Mouse (Mus musculus) thymus, adult 18-20 months (tissue): ENCODE results near the gene Cntnap1.

Experiments used
- DNase-seq, 2 experiments: peaks; one replicate each; pipeline ENCODE4 v3.0.0; 2022; ENCODE audit warnings: mixed read lengths in 2 of 2

The Cntnap1 gene

GRCm38 (mm10) chr11:101171721-101172433 lies 1.6 kb downstream of the Cntnap1 start:
- DNase-seq: no peak

- DNase-seq: no peak
Measured at GRCm38 (mm10) chr11:101172434-101172815, 2.1 kb downstream of the Cntnap1 start.

DNA sequence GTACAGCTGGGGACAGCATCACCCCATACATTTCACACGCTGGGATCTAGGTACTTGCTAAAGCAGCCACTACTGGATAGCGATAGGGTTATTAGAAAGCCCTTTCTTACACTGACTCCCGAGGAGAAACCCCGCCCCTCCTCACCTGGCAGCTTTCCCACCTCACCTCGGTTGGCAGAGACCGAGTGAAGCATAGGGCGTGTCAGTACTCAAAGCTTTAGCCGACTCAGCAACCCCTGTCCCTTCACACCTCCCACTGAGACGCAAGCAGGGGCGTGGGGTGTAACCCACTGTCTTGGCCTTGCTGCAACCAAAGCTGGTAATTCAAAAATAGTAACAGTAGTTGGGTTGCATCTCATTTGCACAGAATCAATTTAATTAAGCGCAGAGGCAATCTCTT lies 2.8 kb downstream of the Cntnap1 start:
- no peak for DNase-seq

DNA sequence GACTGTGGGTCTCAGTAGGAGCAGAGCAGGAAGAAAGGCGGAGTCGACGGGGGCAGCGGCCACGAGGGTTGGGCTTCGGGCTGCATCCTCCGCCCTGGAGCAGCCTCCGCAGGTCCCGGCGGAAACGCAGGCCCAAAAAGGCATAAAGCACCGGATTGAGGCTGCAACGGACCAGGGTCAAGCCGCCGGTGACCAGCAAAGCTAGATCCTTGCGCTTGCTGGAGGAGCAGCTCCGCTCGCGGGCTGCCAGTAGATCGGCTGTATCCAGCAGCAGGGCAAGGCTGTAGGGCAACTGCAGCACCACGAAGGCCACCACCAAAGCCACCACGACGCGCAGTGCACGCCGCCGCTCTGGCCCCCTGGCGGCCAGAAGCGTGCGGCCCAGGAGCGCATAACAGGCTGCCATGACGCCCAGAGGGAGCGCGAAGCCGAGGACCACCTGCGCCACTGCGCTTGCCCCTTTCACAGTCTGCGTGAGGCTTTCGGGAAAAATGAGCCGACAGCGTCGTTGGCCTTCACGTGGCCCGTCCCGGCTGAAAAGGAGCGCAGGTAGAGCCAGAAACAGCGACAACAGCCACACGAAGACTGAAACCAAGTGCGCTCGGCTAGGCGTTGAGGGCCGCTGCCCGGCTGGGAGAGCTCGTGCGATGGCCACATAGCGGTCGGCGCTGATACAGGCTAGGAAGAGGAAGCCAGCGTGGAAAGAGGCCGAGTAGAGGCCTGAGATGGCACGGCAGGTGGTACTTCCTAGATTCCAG lies 3.5 kb downstream of the Cntnap1 start:
- peak; percentile 59 to 60 for DNase-seq

GRCm38 (mm10) chr11:101174389-101174745 lies 4.0 kb downstream of the Cntnap1 start:
- no peak for DNase-seq

DNA sequence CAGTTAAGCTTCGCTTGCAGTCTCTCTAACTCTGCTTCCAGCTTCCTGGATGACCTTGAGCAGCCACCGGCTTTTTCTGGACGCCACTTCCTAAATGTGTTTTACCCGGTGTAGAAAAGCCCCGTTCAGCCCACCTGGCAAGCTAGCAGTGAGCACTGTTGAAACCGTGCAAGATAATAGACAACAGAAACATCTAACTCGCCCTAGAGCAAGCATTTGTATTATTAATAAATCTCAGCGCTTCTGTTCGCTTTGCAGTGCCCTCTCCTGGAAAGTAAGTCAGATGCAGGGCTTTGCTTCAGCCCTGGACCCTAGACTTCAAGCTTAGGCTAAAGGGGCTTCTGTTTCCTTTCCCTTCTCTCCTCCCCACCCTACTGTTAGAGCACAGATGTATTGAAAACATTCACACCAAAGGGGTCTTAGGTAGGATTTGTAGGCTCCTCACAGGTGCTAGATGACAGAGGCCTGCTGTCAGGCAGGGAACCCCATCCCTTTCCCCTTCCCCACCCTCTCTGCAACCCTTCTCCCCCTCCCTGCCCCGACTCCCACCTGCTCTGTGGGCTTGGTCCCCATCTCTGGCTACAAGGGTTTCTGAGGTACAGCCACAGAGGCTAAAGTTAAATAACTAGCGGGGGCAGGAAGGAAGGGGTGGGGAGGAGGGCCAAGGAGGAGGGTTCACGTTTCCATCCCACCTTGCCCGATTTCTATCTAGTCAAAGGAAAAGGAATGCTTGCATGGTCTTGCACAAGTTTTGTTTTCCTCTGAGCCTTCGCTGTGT lies 4.7 kb downstream of the Cntnap1 start, which contains the start of gene Ccr10:
Gene Ccr10 (minus strand): TSS at position 593 of the 778 bp plus-strand sequence.
- no peak for DNase-seq

DNA sequence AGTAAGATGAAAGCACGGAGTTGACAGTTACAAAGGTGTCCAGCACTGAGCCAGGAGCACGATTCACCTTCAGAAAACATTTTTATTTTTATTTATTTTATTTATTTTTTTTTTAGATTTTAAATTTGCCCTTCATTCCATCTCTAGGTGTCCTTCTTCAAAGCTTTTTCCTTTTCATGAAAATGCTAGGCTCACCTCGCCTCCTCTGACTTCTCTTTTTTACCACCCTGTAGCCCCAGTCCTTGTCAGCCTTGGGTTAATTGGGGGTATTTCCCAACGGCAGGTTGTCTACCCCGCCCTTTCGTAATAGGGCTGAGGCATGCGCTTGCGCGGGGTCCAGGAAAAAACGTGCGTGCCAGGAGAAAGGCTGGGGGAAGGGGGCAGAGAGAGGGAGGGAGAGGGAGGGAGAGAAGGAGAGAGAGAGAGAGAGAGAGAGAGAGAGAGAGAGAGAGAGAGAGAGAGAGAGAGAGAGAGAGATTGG lies 5.4 kb downstream of the Cntnap1 start:
- no peak for DNase-seq

DNA sequence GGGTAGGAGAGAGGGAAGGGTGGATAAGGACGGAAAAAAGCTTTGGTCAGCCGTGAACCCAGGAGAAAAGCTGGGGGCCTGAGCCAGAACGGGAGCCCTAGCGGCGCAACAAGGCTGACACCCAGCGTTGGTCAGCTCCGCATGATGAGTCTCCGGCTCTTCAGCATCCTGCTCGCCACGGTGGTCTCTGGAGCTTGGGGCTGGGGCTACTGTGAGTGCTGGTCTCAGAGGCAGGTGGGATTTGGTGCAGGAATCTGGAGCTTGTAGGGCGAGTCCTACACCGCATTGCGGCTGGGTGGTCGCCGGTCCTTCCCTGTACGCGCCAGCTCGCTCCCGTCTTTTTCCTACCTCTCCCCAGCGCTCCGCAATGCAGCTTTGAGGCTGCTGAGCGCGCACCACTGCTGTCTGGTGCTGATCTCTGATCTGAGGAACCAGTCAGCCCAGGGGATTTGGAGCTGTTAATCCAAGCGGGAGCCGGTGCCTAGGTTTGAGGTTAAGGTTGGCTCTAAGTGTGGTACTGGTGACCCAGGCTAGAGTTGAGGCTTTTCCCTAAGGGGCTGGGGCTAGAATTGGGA lies 5.9 kb downstream of the Cntnap1 start:
- DNase-seq: no peak

DNA sequence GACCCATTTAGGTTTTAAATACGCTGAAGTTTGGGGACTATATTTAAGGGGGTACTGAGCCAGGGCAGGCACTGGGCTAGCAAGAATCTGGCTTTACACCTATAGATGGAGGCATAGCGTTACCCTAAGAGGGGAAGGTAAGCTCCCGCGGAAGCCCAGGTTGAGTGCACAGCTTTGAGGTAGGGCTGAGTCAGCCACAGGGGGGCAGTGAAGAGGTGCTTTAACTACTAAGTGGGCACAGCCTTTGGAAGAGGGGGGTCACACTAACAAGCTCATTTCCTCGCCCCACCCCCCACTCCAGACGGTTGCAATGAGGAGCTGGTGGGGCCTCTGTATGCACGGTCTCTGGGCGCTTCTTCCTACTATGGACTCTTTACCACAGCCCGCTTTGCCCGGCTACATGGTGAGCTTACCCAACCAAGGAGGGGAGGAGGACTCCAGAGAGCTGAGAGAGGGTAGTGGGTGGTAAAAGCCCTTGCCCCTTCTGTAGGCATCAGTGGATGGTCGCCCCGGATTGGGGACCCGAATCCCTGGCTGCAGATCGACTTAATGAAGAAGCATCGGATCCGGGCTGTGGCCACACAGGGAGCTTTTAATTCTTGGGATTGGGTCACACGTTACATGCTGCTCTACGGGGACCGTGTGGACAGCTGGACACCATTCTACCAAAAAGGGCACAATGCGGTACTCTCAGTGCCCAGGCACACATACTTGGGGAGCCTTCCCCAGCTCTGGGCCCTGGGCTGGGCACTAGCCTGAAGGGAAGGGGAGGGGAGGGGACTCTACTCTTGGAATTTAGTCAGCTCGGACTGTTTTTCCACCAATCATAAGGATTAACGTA lies 6.8 kb downstream of the Cntnap1 start:
- DNase-seq: peak; percentile 40 to 57

DNA sequence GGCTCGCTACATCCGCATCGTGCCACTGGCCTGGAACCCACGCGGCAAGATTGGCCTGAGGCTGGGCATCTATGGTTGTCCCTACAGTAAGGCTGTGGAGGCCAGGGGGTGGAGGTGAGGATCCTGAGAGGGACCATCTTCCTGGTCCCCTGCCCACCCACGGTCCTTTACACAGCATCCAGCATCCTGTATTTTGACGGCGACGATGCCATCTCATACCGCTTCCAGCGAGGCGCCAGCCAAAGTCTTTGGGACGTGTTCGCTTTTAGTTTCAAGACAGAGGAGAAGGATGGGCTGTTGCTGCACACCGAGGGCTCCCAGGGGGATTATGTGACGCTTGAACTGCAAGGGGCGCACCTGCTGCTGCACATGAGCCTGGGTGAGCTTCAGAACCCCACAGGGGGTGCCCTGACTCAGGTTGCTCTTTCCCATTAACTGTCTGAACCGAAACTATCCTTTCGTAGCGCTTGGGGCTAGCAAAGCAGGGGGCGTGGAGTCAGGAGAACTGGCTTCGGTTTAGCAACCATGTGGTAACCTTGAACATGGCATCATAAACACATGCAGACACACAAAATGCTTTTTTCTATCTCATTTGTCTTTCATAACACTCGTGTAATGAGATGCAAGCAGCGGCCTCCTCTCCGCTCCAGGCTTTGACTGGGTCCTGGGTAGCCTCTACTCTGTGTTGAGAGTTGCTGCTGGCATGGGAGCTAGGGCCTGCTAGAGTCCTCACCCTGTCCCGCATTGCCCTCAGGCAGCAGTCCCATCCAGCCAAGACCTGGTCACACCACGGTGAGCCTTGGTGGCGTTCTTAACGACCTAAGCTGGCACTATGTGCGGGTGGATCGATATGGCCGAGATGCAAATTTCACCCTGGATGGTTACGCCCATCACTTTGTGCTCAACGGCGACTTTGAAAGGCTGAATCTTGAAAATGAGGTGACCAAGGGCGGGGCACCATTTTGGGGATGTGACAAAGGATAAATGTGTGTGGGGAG lies 8.0 kb downstream of the Cntnap1 start:
- no peak for DNase-seq

- DNase-seq: no peak
Measured at GRCm38 (mm10) chr11:101179306-101179705, 9.0 kb downstream of the Cntnap1 start.

GRCm38 (mm10) chr11:101180261-101180660 lies 9.9 kb downstream of the Cntnap1 start:
- no peak for DNase-seq

- no peak for DNase-seq
Measured at GRCm38 (mm10) chr11:101180846-101181740, 10.8 kb downstream of the Cntnap1 start.

- no peak for DNase-seq
Measured at GRCm38 (mm10) chr11:101181961-101182360, 11.6 kb downstream of the Cntnap1 start.

GRCm38 (mm10) chr11:101182771-101183517 lies 12.6 kb downstream of the Cntnap1 start:
- no peak for DNase-seq

GRCm38 (mm10) chr11:101184984-101185383 lies 14.7 kb downstream of the Cntnap1 start:
- no peak for DNase-seq

DNA sequence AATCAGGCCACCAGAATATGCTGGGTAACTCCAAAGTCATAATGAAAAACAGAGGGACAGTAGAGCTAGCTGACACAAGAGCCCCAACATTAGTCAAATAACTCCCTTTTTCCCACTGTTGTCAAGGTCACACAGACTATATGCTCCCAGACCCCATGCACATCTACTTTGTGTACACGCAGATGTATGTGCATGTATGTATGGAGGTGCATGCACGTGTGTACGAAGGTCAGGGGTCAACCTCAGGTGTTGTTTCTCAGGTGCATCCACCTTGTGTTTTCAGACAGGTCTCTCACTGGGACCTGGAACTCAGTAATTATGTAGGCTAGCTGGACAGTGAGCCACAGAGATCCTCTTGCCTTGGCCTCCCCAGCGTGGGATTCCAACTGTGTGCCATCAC lies 15.1 kb downstream of the Cntnap1 start:
- no peak for DNase-seq

DNA sequence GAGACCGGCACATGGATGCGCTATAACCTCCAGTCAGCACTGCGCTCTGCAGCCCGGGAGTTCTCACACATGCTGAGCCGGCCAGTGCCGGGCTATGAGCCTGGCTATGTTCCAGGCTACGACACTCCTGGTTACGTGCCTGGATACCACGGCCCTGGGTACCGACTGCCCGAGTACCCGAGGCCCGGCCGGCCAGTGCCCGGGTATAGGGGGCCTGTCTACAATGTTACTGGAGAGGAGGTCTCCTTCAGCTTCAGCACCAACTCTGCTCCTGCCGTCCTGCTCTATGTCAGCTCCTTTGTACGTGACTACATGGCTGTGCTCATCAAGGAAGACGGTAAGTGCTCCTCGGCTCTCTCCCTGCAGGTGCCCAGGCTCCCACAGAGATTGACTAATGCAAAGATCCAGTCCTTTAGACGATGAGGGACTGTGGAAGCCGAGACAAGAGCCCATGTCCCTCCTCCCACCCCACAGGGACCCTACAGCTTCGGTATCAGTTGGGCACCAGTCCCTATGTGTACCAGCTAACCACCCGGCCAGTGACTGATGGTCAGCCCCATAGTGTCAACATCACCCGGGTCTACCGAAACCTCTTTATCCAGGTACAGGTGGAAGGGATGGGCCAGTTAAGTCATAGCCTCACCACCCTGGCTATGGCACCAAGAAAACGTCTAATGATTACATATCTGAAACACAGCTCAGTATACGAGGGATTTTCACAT lies 16.4 kb downstream of the Cntnap1 start:
- DNase-seq: no peak
